Mouse (Mus musculus): ENCODE data around the gene Slc17a9. TPM values are rescaled to one million over a fixed set of nuclear protein-coding genes. Genes with fewer than 3 reads are reported as not detected.
"Not testable (repeated sequence)": the region's sequence is repeated elsewhere in the genome, so short reads cannot be mapped to it uniquely, and the experiment has no call there.

The Slc17a9 gene
- total RNA-seq, 2 experiments from 2014 or later, result 0.28 to 0.67 TPM

DNA sequence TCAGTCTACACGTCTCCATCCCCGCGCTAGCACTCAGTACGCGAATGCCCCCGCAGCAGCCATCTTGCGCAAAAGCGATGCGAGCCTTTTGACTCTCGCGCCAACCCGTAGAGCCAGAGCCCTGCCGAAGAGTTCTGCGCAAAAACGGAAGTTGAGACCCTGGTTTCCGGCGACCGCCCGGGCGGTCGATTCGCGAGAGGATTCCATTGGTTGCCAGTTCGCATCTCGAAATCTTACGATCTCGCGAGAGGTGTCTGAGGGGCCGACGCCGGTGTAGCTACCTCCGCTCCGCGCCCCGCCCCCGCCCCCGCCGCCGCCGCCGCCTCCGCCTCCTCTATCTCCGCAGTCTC is 15.2 kb upstream of the Slc17a9 start, which contains the start of the genes Dido1 and Gid8:
Gene Dido1, minus strand, starts transcription at position 77 of the 350 bp plus-strand sequence.
Gene Gid8, plus strand, starts transcription at position 195 of the 350 bp plus-strand sequence.
- DNase-seq (ENCODE audit: low spot score in 2 of 2), result peak; percentile 95 to 97

DNA sequence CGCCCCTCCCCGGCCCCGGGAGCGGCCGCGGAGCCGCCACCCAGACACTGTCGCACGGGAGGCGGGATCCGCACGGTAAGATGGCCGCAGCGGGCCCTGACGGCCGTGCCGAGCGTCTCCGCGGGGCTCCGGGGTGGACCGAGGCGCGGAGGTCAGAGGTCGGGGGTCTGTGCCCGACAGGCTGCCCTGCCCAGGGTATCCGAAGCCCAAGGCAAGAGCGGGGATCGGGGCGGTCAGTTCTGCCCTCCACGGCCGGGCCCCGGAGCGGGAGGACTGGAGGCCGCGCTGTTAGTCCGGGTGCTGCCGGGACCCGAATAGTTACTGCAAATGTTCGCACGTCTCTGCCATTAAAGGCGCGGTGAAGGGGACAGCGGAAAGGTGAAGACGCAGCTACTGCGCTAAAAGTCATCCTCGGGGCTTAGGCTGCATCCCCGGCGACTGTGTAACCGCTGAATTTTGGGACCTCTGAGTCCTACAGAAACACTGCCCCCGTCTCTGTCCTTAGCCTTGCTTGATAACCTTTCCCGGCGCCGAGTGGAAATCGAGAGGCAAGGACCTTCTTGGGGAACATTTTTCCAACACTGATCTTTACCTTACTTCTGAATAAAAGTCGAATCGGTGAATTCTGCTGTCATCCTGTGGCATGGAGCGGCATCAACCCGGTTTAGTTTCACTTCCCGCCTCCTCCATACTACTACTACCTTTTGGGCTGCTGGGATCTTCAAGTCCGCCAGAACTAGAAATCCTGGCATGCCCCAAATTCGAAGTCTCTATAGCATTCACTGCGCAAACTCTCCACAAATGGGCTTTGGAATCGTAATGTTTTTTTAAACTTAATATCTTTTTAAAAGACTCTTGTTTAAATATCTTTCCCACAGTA is 14.5 kb upstream of the Slc17a9 start:
- no peak for DNase-seq (ENCODE audit: low spot score in 2 of 2)

DNA sequence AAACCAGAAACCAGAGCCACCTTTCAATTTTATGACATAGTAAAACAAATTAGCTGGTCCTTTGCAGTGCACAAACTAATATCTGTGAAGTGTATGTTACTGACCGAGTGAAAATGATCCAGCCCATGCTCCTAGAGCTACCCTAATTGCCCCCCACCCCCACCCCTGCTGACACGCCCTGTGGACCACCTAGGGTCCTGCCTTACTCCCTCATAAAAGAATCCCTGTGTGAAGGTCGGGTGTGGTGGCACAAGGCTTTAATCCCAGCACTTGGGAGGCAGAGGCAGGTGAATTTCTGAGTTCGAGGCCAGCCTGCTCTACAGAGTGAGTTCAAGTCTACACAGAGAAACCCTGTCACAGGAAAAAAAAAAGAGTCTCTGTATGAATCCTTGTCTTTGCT is 13.5 kb upstream of the Slc17a9 start:
- no peak for DNase-seq (ENCODE audit: low spot score in 2 of 2)

DNA sequence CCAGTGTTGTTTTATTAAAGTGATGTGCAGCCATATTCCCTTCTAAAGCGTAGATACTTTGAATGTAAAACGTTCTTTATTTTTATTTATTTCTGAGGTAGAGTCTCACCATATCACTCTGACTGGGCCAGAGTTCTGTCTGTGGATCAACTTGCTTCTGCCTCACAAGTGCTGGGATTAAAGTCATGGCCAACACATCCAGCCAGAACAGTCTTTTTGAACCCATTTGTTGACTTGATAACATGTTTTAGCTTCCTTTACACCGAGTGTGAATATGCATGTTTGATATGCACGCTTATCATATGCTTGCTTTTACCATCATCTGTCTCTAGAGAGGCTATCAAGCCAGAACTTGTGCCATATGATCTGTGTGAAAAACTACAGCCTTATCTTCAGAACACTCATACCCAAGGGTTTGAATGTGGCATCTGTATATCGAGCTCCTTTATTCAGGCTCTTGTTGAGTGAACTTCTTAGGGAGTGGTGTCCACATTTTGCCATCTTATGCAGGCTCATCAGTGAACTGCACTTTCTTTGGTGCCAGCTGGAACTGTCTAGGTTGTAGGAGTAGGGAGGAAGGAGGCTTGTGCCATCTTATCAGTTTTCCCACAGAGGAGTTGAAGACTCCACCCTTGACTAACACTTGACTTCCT is 12.9 kb upstream of the Slc17a9 start:
- no peak for DNase-seq (ENCODE audit: low spot score in 2 of 2)

DNA sequence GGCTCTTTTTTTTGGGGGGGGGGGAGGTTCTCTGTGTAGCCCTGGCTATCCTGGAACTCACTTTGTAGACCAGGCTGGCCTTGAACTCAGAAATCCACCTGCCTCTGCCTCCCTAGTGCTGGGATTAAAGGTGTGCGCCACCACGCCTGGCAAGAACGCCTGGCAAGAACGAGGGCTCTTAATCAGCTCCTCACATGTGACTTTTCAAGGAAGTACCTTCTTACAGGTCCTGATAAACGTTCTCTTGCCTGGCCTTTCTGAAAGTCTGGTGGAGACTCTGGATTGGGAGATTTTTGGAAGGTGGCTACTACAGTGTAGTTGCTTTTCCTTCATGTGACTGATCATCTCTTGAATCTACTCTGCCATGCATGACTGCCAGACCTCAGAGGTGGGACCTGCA is 2.3 kb upstream of the Slc17a9 start:
- not testable (repeated sequence) for DNase-seq (ENCODE audit: low spot score in 2 of 2)

DNA sequence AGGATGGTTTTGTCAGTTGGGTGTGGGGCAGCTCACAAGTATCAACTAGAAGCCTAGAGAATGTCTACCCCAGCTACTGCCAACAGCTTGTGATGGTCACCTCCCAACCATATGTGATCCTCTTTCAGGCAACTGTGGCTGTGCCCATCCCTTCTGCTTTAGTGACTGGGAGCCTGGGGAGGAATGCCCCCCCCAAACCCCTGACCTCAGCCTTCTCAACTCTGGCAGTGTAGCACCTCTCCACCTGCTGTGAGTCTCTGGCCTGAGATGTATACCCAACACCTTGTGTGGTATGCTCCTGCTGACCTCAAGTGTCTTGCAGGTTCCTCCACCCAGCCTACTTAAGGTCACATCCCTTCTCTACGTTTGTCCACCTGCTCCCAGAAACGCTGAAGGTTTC is 1.2 kb upstream of the Slc17a9 start:
- no peak for DNase-seq (ENCODE audit: low spot score in 2 of 2)

DNA sequence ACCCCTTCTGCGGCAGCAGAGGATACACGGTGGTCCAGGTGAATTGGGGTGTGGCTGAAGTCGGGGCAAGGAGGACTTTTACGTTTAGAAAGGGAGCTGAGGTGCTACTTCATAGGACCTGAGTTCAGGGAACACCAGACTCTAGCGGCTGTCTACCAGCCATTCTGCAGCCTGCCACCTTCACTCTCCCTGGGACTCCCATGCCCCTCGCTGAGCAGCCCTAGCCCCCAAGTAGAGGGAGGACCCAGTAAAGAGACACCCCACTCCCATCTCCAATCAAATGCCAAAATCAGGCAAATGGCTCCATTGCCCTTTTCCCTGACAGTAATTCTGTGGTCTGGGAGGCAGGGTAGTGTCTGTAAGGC is 333 bp downstream of the Slc17a9 start:
- no peak for DNase-seq (ENCODE audit: low spot score in 2 of 2)

DNA sequence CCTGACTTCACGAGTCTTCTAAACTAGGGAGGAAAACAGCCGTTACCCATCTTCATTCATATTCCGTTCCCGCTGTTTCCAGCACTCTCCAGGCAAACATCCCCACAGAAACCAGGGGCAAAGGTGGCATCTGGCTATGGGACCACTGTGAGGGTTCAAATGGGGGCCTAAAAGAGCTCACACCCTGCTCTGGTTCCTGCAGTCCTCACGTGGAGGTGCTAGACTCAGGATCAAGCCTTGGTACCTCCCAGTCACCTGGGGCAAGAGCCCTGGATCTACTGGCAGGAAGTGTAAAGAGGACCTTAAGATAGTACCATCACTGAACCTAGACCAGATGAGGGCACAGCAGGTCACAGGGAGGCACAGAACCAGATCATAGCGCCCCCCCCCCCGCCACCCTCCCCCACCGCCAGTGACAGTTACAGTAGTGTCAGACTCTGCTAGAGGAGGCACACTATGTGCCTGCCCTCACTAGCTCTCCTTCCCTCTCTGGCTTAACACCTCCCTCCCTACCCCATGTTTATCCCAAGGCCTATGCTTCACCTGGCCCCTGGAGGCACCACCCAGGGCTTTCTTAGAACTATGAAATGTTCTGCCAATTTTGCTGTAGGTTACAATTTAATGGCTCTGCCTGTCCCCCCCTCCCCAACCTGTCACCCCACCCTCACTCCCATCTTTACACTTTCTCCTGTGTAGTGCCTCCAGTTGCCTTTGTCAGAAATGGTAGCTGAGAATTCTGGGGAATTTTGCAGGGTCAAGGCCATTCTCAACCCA is 980 bp downstream of the Slc17a9 start:
- no peak for DNase-seq (ENCODE audit: low spot score in 2 of 2)

DNA sequence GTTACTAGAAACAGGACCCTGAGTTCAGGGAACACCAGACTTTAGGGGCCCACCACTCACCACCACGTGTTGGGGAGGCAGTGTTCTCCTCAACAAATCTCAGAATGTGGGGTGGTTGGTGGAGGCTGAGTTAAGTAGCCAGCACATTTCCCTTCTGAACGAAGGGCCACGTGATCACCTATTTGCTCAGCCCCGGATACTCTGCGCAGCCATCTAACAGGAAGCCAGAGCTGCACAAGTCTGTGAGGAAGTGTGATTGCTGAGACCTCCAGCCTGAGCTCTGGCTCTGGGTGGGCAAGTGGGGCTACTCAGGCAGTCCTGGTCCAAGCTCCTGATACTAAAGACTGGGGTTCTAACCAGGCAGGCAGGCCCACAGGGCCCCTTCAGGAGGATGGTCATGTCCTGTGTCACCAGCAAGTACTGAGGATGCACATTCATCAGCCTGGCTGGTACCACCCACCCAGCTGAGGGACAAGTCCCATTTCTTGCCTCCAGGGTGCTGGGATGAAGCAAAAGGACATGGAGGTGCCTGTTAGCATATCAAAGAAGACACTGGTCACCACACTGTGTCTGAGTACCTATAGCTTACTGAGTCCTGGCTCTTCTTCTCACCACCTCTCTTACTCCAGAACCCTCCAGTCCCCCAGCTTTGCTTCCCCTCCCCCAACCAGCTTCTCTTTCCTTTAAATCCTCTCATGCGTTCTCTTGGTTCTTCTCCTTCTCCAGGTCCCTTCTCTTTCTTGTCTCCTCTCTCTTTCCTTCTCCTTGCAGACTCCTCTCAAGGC is 1.8 kb downstream of the Slc17a9 start:
- no peak for DNase-seq (ENCODE audit: low spot score in 2 of 2)

DNA sequence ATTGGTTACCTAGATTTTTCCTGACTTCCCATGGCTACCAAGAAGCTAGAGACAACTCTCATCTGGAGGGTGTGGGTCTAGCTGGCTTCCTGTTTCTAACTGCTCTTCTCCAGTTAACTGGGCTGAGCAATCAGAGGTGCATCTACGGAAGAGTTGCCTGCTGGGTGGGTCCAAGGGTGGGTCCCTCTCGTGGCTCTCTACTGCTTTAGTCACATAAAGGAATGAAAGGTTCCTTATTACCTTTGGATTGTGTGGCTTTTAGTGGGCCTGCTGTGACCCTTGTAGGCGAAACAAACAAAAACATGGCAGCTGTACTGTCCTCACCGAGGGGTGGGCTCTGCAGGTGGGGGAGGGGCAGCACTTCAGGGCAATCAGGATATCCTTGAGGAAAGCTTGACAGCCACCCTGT is 2.6 kb downstream of the Slc17a9 start:
- no peak for DNase-seq (ENCODE audit: low spot score in 2 of 2)

DNA sequence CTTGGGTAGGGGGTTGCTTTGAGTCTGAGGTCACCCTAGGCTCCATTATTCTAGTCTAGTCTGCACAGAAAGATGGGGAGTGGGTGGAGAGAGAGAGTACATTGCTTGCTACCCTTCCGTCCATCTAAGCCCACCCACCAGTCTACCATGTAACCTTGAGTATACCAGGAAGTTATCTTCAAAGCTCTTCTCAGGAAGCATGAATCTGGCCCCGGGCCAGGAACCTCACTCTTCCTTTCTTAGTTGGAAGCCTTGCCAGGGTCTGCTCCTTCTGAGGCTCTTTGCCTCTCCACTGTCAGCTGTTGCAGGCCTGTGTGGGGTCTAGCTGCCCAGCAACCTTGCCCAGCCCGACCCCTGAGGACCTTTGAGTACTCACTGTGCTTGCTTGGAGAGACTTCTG is 6.0 kb downstream of the Slc17a9 start:
- DNase-seq (ENCODE audit: low spot score in 2 of 2), result no peak

DNA sequence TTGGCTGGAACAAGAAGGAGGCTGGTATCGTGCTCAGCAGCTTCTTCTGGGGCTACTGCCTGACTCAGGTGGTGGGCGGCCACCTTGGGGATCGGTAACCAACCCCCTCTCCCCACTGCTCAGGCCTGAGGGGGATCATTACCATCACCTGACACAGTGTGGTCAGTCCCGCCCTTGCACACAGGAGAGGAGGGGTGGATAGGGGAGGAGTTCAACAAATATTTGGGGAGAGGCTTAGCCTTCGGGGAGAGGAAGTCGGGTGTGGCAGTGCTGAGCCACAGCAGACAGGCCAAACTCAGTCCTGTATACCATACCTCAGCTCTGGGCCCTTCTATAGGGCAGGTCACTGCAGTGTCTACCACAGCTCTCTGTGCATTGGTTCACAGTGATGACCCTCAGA is 6.9 kb downstream of the Slc17a9 start:
- no peak for DNase-seq (ENCODE audit: low spot score in 2 of 2)

DNA sequence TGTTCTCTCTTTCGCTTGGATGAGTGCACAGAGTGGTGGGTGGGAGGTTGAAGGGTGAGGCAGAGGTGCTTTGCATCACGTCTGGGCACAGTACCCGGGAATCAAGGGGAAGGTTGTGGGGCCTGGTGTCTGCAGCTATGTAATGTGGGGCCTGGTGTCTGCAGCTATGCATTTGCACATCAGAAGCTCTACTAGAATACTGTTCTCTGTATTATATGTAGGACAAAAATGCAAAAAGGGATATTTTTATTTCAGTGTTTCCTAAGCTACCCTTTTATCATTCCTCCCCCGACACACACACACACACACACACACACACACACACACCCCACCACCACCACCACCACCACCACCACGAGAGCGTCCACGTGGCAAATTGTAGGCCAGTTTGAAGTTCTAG is 10.2 kb downstream of the Slc17a9 start:
- no peak for DNase-seq (ENCODE audit: low spot score in 2 of 2)

DNA sequence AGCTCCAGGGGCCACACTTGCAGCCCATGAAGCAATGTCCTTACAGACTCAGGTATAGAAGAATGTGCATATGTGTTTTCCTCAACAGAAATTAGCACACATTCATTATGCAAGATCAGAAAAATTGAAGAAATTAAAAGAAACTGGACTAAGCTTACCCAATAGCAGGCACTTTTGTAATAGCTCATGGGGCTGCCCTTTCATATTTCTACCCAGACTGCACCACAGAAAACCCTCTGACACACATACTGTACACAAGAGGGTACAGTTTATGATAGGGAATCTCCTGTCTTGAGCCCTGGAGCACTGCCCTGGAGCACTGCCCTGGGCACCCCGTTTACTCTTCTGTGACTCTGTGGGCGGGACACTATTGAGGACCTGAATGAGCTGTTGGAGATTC is 12.9 kb downstream of the Slc17a9 start:
- no peak for DNase-seq (ENCODE audit: low spot score in 2 of 2)

DNA sequence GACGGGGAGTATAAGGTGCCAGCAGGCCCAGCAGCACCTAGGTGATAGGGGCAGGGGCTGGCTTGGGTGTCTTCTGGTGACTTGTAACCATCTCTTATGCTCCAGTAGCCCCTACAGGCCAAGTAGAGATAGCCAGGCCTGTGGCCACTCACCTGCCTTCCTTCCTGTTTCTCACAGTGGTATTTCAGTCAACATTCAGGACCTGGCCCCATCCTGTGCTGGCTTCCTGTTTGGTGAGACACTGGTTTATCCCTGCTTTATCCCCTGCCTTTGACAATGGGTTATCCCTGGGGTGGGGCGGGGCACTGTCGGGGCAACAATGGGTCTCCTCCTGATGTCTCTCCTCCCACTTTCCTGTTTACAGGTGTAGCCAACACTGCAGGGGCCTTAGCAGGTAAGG is 15.3 kb downstream of the Slc17a9 start:
- no peak for DNase-seq (ENCODE audit: low spot score in 2 of 2)

DNA sequence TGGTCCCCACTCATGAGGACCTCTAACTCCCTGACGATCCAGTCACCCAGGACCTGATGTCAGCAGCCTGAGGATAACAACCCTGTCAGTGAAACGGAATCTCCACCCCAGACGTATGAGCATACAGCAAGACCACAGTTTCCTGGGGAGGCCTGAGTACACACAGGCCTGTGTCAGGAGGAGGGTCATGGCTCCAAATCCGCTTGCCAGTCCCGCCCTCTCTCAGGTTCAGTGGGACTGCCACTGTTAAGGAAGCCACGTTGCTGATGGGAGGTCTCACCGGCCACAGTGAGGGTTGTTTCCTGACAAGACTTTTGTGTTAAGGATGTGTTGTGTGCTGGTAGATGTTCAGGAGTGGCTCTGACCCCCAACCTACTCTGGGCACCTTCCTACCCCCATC is 16.4 kb downstream of the Slc17a9 start:
- DNase-seq (ENCODE audit: low spot score in 2 of 2), result no peak

DNA sequence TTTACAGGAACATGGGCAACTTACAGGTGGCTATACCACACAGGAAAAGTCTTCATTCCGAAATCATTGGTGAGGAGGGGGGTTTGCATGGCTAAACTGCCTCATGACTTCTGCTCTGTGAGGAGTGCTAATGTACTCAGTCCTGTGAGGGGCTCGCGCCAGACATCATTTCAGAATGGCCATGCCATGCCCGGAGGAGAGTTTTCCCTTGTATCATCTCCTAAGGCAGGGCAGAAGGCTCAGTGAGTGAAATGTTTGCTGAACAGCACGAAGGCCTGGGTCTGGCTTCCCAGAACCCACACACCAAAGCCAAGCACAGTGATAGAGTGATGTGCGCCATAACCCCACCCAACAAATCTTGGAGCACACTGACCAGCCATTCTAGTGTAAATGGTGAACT is 17.8 kb downstream of the Slc17a9 start:
- DNase-seq (ENCODE audit: low spot score in 2 of 2), result no peak

DNA sequence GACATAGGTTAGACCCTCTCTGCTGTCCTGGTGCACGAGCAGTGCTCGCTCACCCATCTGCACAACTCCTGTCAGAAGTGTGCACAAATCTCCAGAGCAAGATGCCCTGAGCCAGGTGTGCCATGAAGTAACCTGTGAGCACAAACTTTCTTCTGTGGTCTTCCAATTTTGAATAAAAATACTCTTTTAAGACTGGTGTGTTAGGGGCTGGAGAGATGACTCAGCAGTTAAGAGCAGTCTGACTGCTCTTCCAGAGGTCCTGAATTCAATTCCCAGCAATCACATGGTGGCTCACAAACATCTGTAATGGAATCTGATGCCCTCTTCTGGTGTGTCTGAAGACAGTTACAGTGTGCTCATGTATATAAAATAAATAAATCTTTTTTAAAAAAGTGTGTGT is 18.3 kb downstream of the Slc17a9 start:
- DNase-seq (ENCODE audit: low spot score in 2 of 2), result no peak

DNA sequence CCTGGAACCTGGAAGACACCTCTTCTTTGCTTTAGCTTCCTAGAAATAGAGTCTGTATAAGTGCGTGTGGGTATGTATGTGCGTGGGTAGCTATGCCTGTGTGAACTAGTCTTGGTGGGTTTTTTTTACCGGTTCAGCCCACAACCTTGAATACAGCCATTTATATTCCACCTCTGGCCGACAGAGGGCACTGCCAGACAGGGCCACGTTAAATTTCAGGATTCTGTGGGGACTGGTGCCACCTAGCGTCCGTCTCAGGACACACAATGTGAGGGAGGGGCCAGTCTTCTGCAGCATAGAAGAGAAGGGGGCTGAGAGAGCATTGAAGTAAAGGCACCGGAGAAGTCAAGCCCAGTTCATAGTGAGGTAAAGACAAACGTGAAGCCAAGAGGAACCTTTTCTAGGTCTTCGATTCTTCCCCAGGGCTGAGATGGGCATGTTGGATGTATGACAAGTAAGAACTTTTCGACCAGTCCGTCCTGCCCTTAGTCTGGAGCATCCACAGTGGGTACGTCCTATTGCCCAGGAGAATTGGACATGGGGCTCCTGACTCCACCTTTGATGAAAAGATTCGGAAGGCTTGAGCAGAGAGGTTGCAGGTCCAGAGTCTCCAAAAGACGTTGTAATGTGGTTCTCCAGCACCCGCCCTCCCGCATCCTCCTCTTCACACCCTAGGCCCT is 20.3 kb downstream of the Slc17a9 start:
- peak; percentile 84 to 90 for DNase-seq (ENCODE audit: low spot score in 2 of 2)

DNA sequence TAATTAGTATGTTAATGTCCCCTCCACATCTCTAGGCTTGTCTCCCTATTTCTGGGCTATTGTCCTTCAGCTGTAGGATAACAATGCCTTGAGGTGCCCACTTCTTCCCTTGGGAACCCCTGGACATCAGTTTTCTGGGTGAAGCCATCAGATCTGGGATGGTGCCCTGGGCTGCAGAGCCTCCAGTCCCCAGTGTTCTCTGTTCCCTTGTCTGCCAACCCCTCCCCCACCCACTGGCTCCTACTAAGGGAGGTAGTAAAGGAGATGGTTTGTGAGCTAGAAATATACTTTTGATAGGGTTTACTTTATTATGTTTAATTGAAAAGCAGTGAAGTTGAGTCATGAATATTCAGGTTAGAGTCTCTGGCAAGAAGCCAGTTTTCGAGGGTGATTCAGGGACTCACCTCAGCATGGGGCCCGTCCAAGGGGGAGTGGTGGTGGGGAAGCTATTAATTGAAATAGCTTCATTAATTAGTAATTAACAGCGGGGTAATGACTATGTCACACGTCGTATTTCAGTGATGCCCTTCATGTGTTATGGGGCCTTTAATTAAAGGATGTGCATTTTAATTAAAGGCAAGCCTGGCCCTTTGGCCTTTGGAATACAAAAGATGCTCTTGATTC is 21.6 kb downstream of the Slc17a9 start:
- DNase-seq (ENCODE audit: low spot score in 2 of 2), result no peak
